Mouse (Mus musculus) layer of hippocampus, postnatal 36 days (tissue): ENCODE results near the gene Cd79b. TPM values are rescaled to one million over a fixed set of nuclear protein-coding genes. Genes with fewer than 3 reads are reported as not detected.

Experiments used
- DNase-seq, 2 experiments: peaks; one replicate each; pipeline ENCODE4 v3.0.0; 2022
- total RNA-seq, 2 experiments: library from RNA; stranded (reverse); gene quantifications; 2 replicates each; pipeline ENCODE4 v1.2.3; 2021

Gene Cd79b
- total RNA-seq, 2 experiments from 2014 or later: 0.33 TPM; not detected in 1

- no peak for DNase-seq
These were observed 40.8 kb downstream of the Cd79b start for GRCm38 (mm10) chr11:106273811-106274210.

- no peak for DNase-seq
These were observed 41.3 kb downstream of the Cd79b start for GRCm38 (mm10) chr11:106273311-106273684.

GRCm38 (mm10) chr11:106272644-106273310 is 41.8 kb downstream of the Cd79b start, which contains the start of gene Smarcd2:
Gene Smarcd2 (minus strand): TSS chr11:106272972.
- DNase-seq: peak; percentile 99 to 100

- peak in 1 of 2 experiments; percentile 38 for DNase-seq
These were observed 42.5 kb downstream of the Cd79b start for GRCm38 (mm10) chr11:106271794-106272643.

- no peak for DNase-seq
These were observed 43.3 kb downstream of the Cd79b start for GRCm38 (mm10) chr11:106271131-106271793.

GRCm38 (mm10) chr11:106269060-106269431 is 45.5 kb downstream of the Cd79b start:
- no peak for DNase-seq

- DNase-seq: peak; percentile 76 to 83
These were observed 46.1 kb downstream of the Cd79b start for GRCm38 (mm10) chr11:106268326-106269059.

GRCm38 (mm10) chr11:106267871-106268270 is 46.7 kb downstream of the Cd79b start:
- no peak for DNase-seq

- DNase-seq: peak in 1 of 2 experiments; percentile 40
These were observed 47.2 kb downstream of the Cd79b start for GRCm38 (mm10) chr11:106267311-106267852.

GRCm38 (mm10) chr11:106266431-106266830 is 48.1 kb downstream of the Cd79b start:
- DNase-seq: no peak

- DNase-seq: no peak
These were observed 49.0 kb downstream of the Cd79b start for GRCm38 (mm10) chr11:106265570-106265969.

GRCm38 (mm10) chr11:106264988-106265387 is 49.6 kb downstream of the Cd79b start:
- no peak for DNase-seq

- no peak for DNase-seq
These were observed 50.6 kb downstream of the Cd79b start for GRCm38 (mm10) chr11:106263963-106264362.

Other genes with a start within 250 kb of the Cd79b start
- gene Taco1, start 248.7 kb downstream of the Cd79b start, total RNA-seq: 10 to 100 TPM; 19.7 to 20.1 TPM
- gene Map3k3, start 230.1 kb downstream of the Cd79b start, total RNA-seq: 10 to 100 TPM; 29.3 to 33.8 TPM
- 1 to 10 TPM in 1 of 2 experiments, not detected in 1; 2.2 TPM for gene Gm10840, start 153.9 kb downstream of the Cd79b start, total RNA-seq
- 100 to 1,000 TPM; 138 to 144 TPM for gene Limd2, start 153.9 kb downstream of the Cd79b start, total RNA-seq
- 10 to 100 TPM; 27.5 to 29.9 TPM for gene Strada, start 112.6 kb downstream of the Cd79b start, total RNA-seq
- 100 to 1,000 TPM in 1 of 2 experiments, 10 to 100 TPM in 1; 82.8 to 101 TPM for gene Ccdc47, start 98.4 kb downstream of the Cd79b start, total RNA-seq
- 10 to 100 TPM; 69.9 to 70.9 TPM for gene Ddx42, start 97.8 kb downstream of the Cd79b start, total RNA-seq
- gene Ftsj3, start 58.7 kb downstream of the Cd79b start, total RNA-seq: 10 to 100 TPM; 30.6 to 31.4 TPM
- gene Psmc5, start 58.6 kb downstream of the Cd79b start, total RNA-seq: 100 to 1,000 TPM; 163 to 169 TPM
- 10 to 100 TPM; 28.5 to 38.9 TPM for gene Smarcd2, start 41.8 kb downstream of the Cd79b start, total RNA-seq
- gene Tcam1, start 38.1 kb downstream of the Cd79b start, total RNA-seq: under 1 TPM; 0.17 to 0.18 TPM
- not detected for gene Gh, start 12.9 kb downstream of the Cd79b start, total RNA-seq
- not detected for gene Scn4a, start 38.5 kb upstream of the Cd79b start, total RNA-seq
- not detected for gene Prr29, start 50.7 kb upstream of the Cd79b start, total RNA-seq
- gene Icam2, start 73.3 kb upstream of the Cd79b start, total RNA-seq: 1 to 10 TPM; 2.3 to 2.8 TPM
- 10 to 100 TPM in 1 of 2 experiments, 1 to 10 TPM in 1; 9.5 to 10.5 TPM for gene Ern1, start 173.1 kb upstream of the Cd79b start, total RNA-seq